ENCODE assay signal across 8 mouse cellular contexts in genomic region chr5:113907786-113908567, GRCm38 (mm10). TPM values are rescaled to one million over a fixed set of nuclear protein-coding genes. Genes with fewer than 3 reads are reported as not detected.
A peak's percentile ranks its signal among the peaks of the same experiment; 100 is the strongest.
DNase-seq lines count a peak whose midpoint lies in the region; ATAC-seq and TF ChIP-seq lines count a peak whose summit lies in the region.

No protein-coding gene starts in this region.

- under 1% methylated on average over 69 of the region's 69 CpGs for WGBS in embryonic facial prominence, embryonic 12.5 days
- WGBS in liver, embryonic 14.5 days (ENCODE audit: insufficient replicate concordance) = under 1% methylated on average over 46 of the region's 69 CpGs

- no peaks in the 10 kb centered on the region for H3K9me3 ChIP-seq in embryonic facial prominence, embryonic 12.5 days
- H3K9me3 ChIP-seq in liver, embryonic 14.5 days (ENCODE audit: control insufficient read depth, low read length) = no peaks in the 10 kb centered on the region

- no peaks in the 10 kb centered on the region for H3K27me3 ChIP-seq in embryonic facial prominence, embryonic 12.5 days
- no peaks in the 10 kb centered on the region for H3K27me3 ChIP-seq in liver, embryonic 14.5 days (ENCODE audit: control insufficient read depth, insufficient read depth, low read length)

- no peak for TF ChIP-seq CTCF in liver, embryonic 14.5 days (IDR thresholded peaks at IDR 0.05; ENCODE audit: low read depth)

- H3K36me3 ChIP-seq in embryonic facial prominence, embryonic 12.5 days = no peaks in the 10 kb centered on the region
- H3K36me3 ChIP-seq in liver, embryonic 14.5 days (replicated peaks; ENCODE audit: control insufficient read depth, insufficient read depth, low read depth) = no peaks in the 10 kb centered on the region

- H3K4me3 ChIP-seq in embryonic facial prominence, embryonic 12.5 days = peak overlapping the region; percentile 96
- H3K4me3 ChIP-seq in liver, embryonic 14.5 days (ENCODE audit: insufficient read depth in 1 of 2, low read depth in 2 of 2, low read length in 2 of 2) = peak overlapping the region; percentile 76

- no peak for TF ChIP-seq EP300 in liver, embryonic 14.5 days (IDR thresholded peaks at IDR 0.05; ENCODE audit: low read depth)

- peak overlapping the region; percentile 93 for H3K27ac ChIP-seq in embryonic facial prominence, embryonic 12.5 days
- H3K27ac ChIP-seq in liver, embryonic 14.5 days = peak overlapping the region; percentile 76

- ATAC-seq in embryonic facial prominence, embryonic 12.5 days (ENCODE audit: insufficient number of reproducible peaks, insufficient read depth, low FRiP score, low TSS enrichment) = peak; percentile 42
- ATAC-seq in liver, embryonic 14.5 days (ENCODE audit: insufficient read depth) = peak; percentile 76

- H3K4me1 ChIP-seq in embryonic facial prominence, embryonic 12.5 days = peaks cover 27% of the 10 kb centered on the region
- H3K4me1 ChIP-seq in liver, embryonic 14.5 days (replicated peaks; ENCODE audit: control insufficient read depth in 2 of 2, insufficient read depth in 2 of 2, low read length in 1 of 2) = peaks cover 29 to 47% of the 10 kb centered on the region in 2 experiments

- peak; percentile 82 to 83 for DNase-seq in B cell, adult 2 months
- peak; percentile 75 for DNase-seq in adrenal gland, postnatal 10 days
- peak; percentile 68 to 77 for DNase-seq in heart, adult 9 months (ENCODE audit: low spot score in 2 of 2)
- peak; percentile 51 to 55 for DNase-seq in kidney, adult 8-10 months
- DNase-seq in liver, embryonic 14.5 days (ENCODE audit: low read depth in 3 of 3, low spot score in 3 of 3) = peak; percentile 62 to 65 (median 64)
- DNase-seq in naive thymus-derived CD4-positive, alpha-beta T cell, adult 2 months (ENCODE audit: low read depth) = peak; percentile 79
- peak; percentile 67 for DNase-seq in telencephalon, adult 2 months (ENCODE audit: low read depth, low spot score)

- peak overlapping the region; percentile 92 for H3K9ac ChIP-seq in embryonic facial prominence, embryonic 12.5 days
- peak overlapping the region; percentile 80 for H3K9ac ChIP-seq in liver, embryonic 14.5 days (replicated peaks)

- H3K4me2 ChIP-seq in embryonic facial prominence, embryonic 12.5 days (replicated peaks) = peak overlapping the region; percentile 76
- peak overlapping the region; percentile 97 for H3K4me2 ChIP-seq in liver, embryonic 14.5 days (ENCODE audit: low read depth)

RNA-seq across cellular contexts. Expression of gene Coro1c, which starts 0.6 kb away (rescaled TPM):
- 10 to 100 TPM; 66.4 to 78.9 TPM for total RNA-seq in adrenal gland, postnatal 10 days (2021)
- polyA plus RNA-seq in embryonic facial prominence, embryonic 12.5 days (2016; fragmentation: Nextera tagmentation; extraction: Ambion mirVana) = 123 and 127 TPM in 2 replicates
- 26.2 and 32.4 TPM in 2 replicates for polyA plus RNA-seq in liver, embryonic 14.5 days (2012; rRNA removed)
- polyA plus RNA-seq in liver, embryonic 14.5 days (2014; fragmentation: Nextera tagmentation; extraction: Ambion mirVana) = 35.6 and 41.2 TPM in 2 replicates

Comparison
In these comparisons a context has a peak if more than half of its experiments do, and no peak if none do; other contexts are left out.
1. Peak in every context shown above with its lines: DNase-seq, ATAC-seq, H3K4me3 ChIP-seq and H3K27ac ChIP-seq.